Mouse (Mus musculus): ENCODE data around the gene Kcnd3. TPM values are rescaled to one million over a fixed set of nuclear protein-coding genes. Genes with fewer than 3 reads are reported as not detected.

The Kcnd3 gene
- total RNA-seq, 2 experiments from 2014 or later = 9.5 to 10.1 TPM

- no peak for DNase-seq (ENCODE audit: low spot score in 2 of 2)
Measured at GRCm38 (mm10) chr3:105453214-105453950, 1.3 kb downstream of the Kcnd3 start.

- no peak for DNase-seq (ENCODE audit: low spot score in 2 of 2)
Measured at GRCm38 (mm10) chr3:105457657-105458056, 5.5 kb downstream of the Kcnd3 start.

- no peak for DNase-seq (ENCODE audit: low spot score in 2 of 2)
Measured at GRCm38 (mm10) chr3:105466538-105466937, 14.4 kb downstream of the Kcnd3 start.

- DNase-seq (ENCODE audit: low spot score in 2 of 2) = no peak
Measured at GRCm38 (mm10) chr3:105472564-105472963, 20.4 kb downstream of the Kcnd3 start.

- no peak for DNase-seq (ENCODE audit: low spot score in 2 of 2)
Measured at GRCm38 (mm10) chr3:105476408-105476807, 24.3 kb downstream of the Kcnd3 start.

- DNase-seq (ENCODE audit: low spot score in 2 of 2) = no peak
Measured at GRCm38 (mm10) chr3:105478876-105479275, 26.7 kb downstream of the Kcnd3 start.

GRCm38 (mm10) chr3:105481419-105481818 lies 29.3 kb downstream of the Kcnd3 start:
- DNase-seq (ENCODE audit: low spot score in 2 of 2) = no peak

GRCm38 (mm10) chr3:105483651-105484052 lies 31.5 kb downstream of the Kcnd3 start:
- no peak for DNase-seq (ENCODE audit: low spot score in 2 of 2)

GRCm38 (mm10) chr3:105487171-105487570 lies 35.0 kb downstream of the Kcnd3 start:
- DNase-seq (ENCODE audit: low spot score in 2 of 2) = no peak

GRCm38 (mm10) chr3:105489607-105490006 lies 37.5 kb downstream of the Kcnd3 start:
- peak in 1 of 2 experiments; percentile 4 for DNase-seq (ENCODE audit: low spot score in 2 of 2)

GRCm38 (mm10) chr3:105494886-105495285 lies 42.8 kb downstream of the Kcnd3 start:
- no peak for DNase-seq (ENCODE audit: low spot score in 2 of 2)

GRCm38 (mm10) chr3:105496216-105496615 lies 44.1 kb downstream of the Kcnd3 start:
- DNase-seq (ENCODE audit: low spot score in 2 of 2) = no peak

GRCm38 (mm10) chr3:105496935-105497334 lies 44.8 kb downstream of the Kcnd3 start:
- no peak for DNase-seq (ENCODE audit: low spot score in 2 of 2)

GRCm38 (mm10) chr3:105501071-105501470 lies 48.9 kb downstream of the Kcnd3 start:
- no peak for DNase-seq (ENCODE audit: low spot score in 2 of 2)

GRCm38 (mm10) chr3:105504272-105504671 lies 52.1 kb downstream of the Kcnd3 start:
- no peak for DNase-seq (ENCODE audit: low spot score in 2 of 2)

GRCm38 (mm10) chr3:105505161-105505872 lies 53.2 kb downstream of the Kcnd3 start:
- no peak for DNase-seq (ENCODE audit: low spot score in 2 of 2)

- DNase-seq (ENCODE audit: low spot score in 2 of 2) = no peak
Measured at GRCm38 (mm10) chr3:105505873-105506170, 53.7 kb downstream of the Kcnd3 start.

- no peak for DNase-seq (ENCODE audit: low spot score in 2 of 2)
Measured at GRCm38 (mm10) chr3:105506592-105506991, 54.5 kb downstream of the Kcnd3 start.

GRCm38 (mm10) chr3:105509321-105509720 lies 57.2 kb downstream of the Kcnd3 start:
- DNase-seq (ENCODE audit: low spot score in 2 of 2) = no peak

- DNase-seq (ENCODE audit: low spot score in 2 of 2) = no peak
Measured at GRCm38 (mm10) chr3:105511836-105512235, 59.7 kb downstream of the Kcnd3 start.

- DNase-seq (ENCODE audit: low spot score in 2 of 2) = no peak
Measured at GRCm38 (mm10) chr3:105514215-105514614, 62.1 kb downstream of the Kcnd3 start.

- no peak for DNase-seq (ENCODE audit: low spot score in 2 of 2)
Measured at GRCm38 (mm10) chr3:105515035-105515434, 62.9 kb downstream of the Kcnd3 start.

- no peak for DNase-seq (ENCODE audit: low spot score in 2 of 2)
Measured at GRCm38 (mm10) chr3:105515640-105516039, 63.5 kb downstream of the Kcnd3 start.

Measured in adrenal gland, postnatal 4 days (tissue).